In genomic region chr15:99862473-99862872, GRCm38 (mm10) we compare ENCODE assay signal across 23 mouse cellular contexts. TPM values are rescaled to one million over a fixed set of nuclear protein-coding genes. Genes with fewer than 3 reads are reported as not detected.
DNase-seq lines count a peak whose midpoint lies in the region; ATAC-seq lines count a peak whose summit lies in the region.
"Had no signal": no experiment of that assay in that cellular context is flagged by ENCODE, and none has a peak within 500 bp of the region (broad histone marks: within the 10 kb centered on the region; RNA-seq: fewer than 3 reads in every experiment).

No protein-coding gene starts in this region.

- H3K9ac ChIP-seq in kidney, embryonic 16.5 days (replicated peaks; ENCODE audit: low read length), result no peak overlapping the region
- H3K9ac ChIP-seq in intestine, embryonic 15.5 days, result no peak overlapping the region
- no peak overlapping the region for H3K9ac ChIP-seq in liver, embryonic 13.5 days
- no peak overlapping the region for H3K9ac ChIP-seq in stomach, embryonic 16.5 days (ENCODE audit: low read length)
- H3K9ac ChIP-seq: hindbrain, embryonic 13.5 days; limb, embryonic 15.5 days; neural tube, embryonic 13.5 days had no signal

- H3K36me3 ChIP-seq in kidney, embryonic 16.5 days (ENCODE audit: insufficient read depth, low read length), result no peaks in the 10 kb centered on the region
- H3K36me3 ChIP-seq in intestine, embryonic 15.5 days, result no peaks in the 10 kb centered on the region
- no peaks in the 10 kb centered on the region for H3K36me3 ChIP-seq in liver, embryonic 13.5 days
- H3K36me3 ChIP-seq in stomach, embryonic 16.5 days (ENCODE audit: control insufficient read depth, insufficient read depth, low read length), result no peaks in the 10 kb centered on the region
- H3K36me3 ChIP-seq: embryonic facial prominence, embryonic 10.5 days; heart, embryonic 13.5 days; limb, embryonic 15.5 days had no signal

- 0 out of 2 replicates have a peak overlapping the region, but pooled peaks have one; percentile 29 for H3K27ac ChIP-seq in kidney, embryonic 16.5 days (ENCODE audit: low read length)
- H3K27ac ChIP-seq in intestine, embryonic 15.5 days, result peak overlapping the region; percentile 61
- H3K27ac ChIP-seq in liver, embryonic 13.5 days, result peak overlapping the region; percentile 48
- peak overlapping the region; percentile 38 for H3K27ac ChIP-seq in stomach, embryonic 16.5 days (ENCODE audit: low read length)
- H3K27ac ChIP-seq: heart, adult 2 months; hindbrain, embryonic 13.5 days; limb, embryonic 15.5 days; neural tube, embryonic 13.5 days had no signal

- no peak overlapping the region for H3K4me3 ChIP-seq in kidney, embryonic 16.5 days (ENCODE audit: low read length)
- no peak overlapping the region for H3K4me3 ChIP-seq in intestine, embryonic 15.5 days (replicated peaks)
- H3K4me3 ChIP-seq in liver, embryonic 13.5 days (replicated peaks), result no peak overlapping the region
- no peak overlapping the region for H3K4me3 ChIP-seq in stomach, embryonic 16.5 days (replicated peaks; ENCODE audit: low read length)
- H3K4me3 ChIP-seq: embryonic facial prominence, embryonic 10.5 days; heart, adult 2 months; heart, embryonic 13.5 days; hindbrain, embryonic 13.5 days; limb, embryonic 15.5 days; midbrain, embryonic 10.5 days; myocyte; neural tube, embryonic 13.5 days had no signal

- peak overlapping the region; percentile 29; the same call in 1 of the 2 replicates for H3K4me2 ChIP-seq in kidney, embryonic 16.5 days (replicated peaks; ENCODE audit: low read depth, low read length)
- peak overlapping the region; percentile 11; the same call in 1 of the 2 replicates for H3K4me2 ChIP-seq in intestine, embryonic 15.5 days (replicated peaks)
- no peak overlapping the region for H3K4me2 ChIP-seq in liver, embryonic 13.5 days
- H3K4me2 ChIP-seq in stomach, embryonic 16.5 days (ENCODE audit: low read depth, low read length), result no peak overlapping the region
- H3K4me2 ChIP-seq: heart, embryonic 13.5 days; hindbrain, embryonic 13.5 days; limb, embryonic 15.5 days; neural tube, embryonic 13.5 days had no signal

- H3K27me3 ChIP-seq in kidney, embryonic 16.5 days (ENCODE audit: insufficient read depth, low read length), result no peaks in the 10 kb centered on the region
- H3K27me3 ChIP-seq in intestine, embryonic 15.5 days (replicated peaks), result no peaks in the 10 kb centered on the region
- peaks cover 9% of the 10 kb centered on the region for H3K27me3 ChIP-seq in liver, embryonic 13.5 days
- H3K27me3 ChIP-seq in stomach, embryonic 16.5 days (ENCODE audit: control insufficient read depth, insufficient read depth, low read length), result no peaks in the 10 kb centered on the region
- H3K27me3 ChIP-seq: heart, embryonic 13.5 days; hindbrain, embryonic 13.5 days; limb, embryonic 15.5 days; neural tube, embryonic 13.5 days had no signal

- H3K9me3 ChIP-seq in kidney, embryonic 16.5 days (ENCODE audit: low read length), result no peaks in the 10 kb centered on the region
- no peaks in the 10 kb centered on the region for H3K9me3 ChIP-seq in intestine, embryonic 15.5 days
- H3K9me3 ChIP-seq in liver, embryonic 13.5 days (replicated peaks), result no peaks in the 10 kb centered on the region
- no peaks in the 10 kb centered on the region for H3K9me3 ChIP-seq in stomach, embryonic 16.5 days (replicated peaks; ENCODE audit: control insufficient read depth, low read length)
- H3K9me3 ChIP-seq: embryonic facial prominence, embryonic 10.5 days; heart, embryonic 13.5 days; hindbrain, embryonic 13.5 days; limb, embryonic 15.5 days; midbrain, embryonic 10.5 days; neural tube, embryonic 13.5 days had no signal

- H3K4me1 ChIP-seq in kidney, embryonic 16.5 days (ENCODE audit: insufficient read depth, low read length), result peaks cover 39% of the 10 kb centered on the region
- H3K4me1 ChIP-seq in intestine, embryonic 15.5 days (replicated peaks), result peaks cover 32% of the 10 kb centered on the region
- peaks cover 22% of the 10 kb centered on the region; the same call in 1 of the 2 replicates for H3K4me1 ChIP-seq in liver, embryonic 13.5 days (replicated peaks)
- H3K4me1 ChIP-seq in stomach, embryonic 16.5 days (ENCODE audit: control insufficient read depth, insufficient read depth, low read length), result no peaks in the 10 kb centered on the region; the same call in 1 of the 2 replicates

- DNase-seq in kidney, postnatal 10 days, result no peak
- DNase-seq in liver, embryonic 13.5 days, result no peak
- no peak for DNase-seq in thymus, postnatal 10 days (ENCODE audit: low spot score in 2 of 2)
- no peak for DNase-seq in gastrocnemius, adult 18-20 months (ENCODE audit: low spot score)
- DNase-seq: cerebellum, adult 11-12 months; cerebellum, postnatal 10 days; gastrocnemius, postnatal 36 days; heart, adult 2 months; left cerebral cortex, postnatal 4 days; right cerebral cortex, adult 18-20 months; thymus, postnatal 25 days had no signal

- ATAC-seq in kidney, embryonic 16.5 days (ENCODE audit: low FRiP score, low TSS enrichment), result 0 out of 2 replicates have a peak, but pooled peaks have one; percentile 21
- peak; percentile 49 for ATAC-seq in intestine, embryonic 15.5 days
- no peak for ATAC-seq in liver, embryonic 13.5 days (ENCODE audit: low read depth)
- ATAC-seq in stomach, embryonic 16.5 days (ENCODE audit: insufficient read depth, low FRiP score), result peak; percentile 24; the same call in 1 of the 2 replicates
- ATAC-seq: inflammation-experienced regulatory T-cells, adult 6 months; midbrain, embryonic 16.5 days had no signal

- WGBS in kidney, embryonic 16.5 days, result 37% methylated on average over 11 of the region's 11 CpGs
- 35% methylated on average over 11 of the region's 11 CpGs for WGBS in intestine, embryonic 15.5 days
- 51% methylated on average over 11 of the region's 11 CpGs for WGBS in liver, embryonic 13.5 days (ENCODE audit: insufficient replicate concordance)
- 48% methylated on average over 11 of the region's 11 CpGs for WGBS in stomach, embryonic 16.5 days

RNA-seq across cellular contexts. Expression of gene Lima1, which starts 12.8 kb away (rescaled TPM):
- polyA plus RNA-seq in kidney, embryonic 16.5 days (2015; fragmentation: Nextera tagmentation; extraction: Ambion mirVana), result 54.7 and 62.1 TPM in 2 replicates
- polyA plus RNA-seq in intestine, embryonic 15.5 days (2015; fragmentation: Nextera tagmentation; extraction: Ambion mirVana), result 86.5 and 96.4 TPM in 2 replicates
- 7.8 and 12.0 TPM in 2 replicates for polyA plus RNA-seq in liver, embryonic 13.5 days (2015; fragmentation: Nextera tagmentation; extraction: Ambion mirVana)
- polyA plus RNA-seq in stomach, embryonic 16.5 days (2015; fragmentation: Nextera tagmentation; extraction: Ambion mirVana), result 89.4 and 95.8 TPM in 2 replicates
- total RNA-seq in gastrocnemius, adult 18-20 months (2021), result 10 to 100 TPM in 1 of 2 experiments, 1 to 10 TPM in 1; 5.6 to 11.2 TPM

Comparison
In these comparisons a context has a peak if more than half of its experiments do, and no peak if none do; other contexts are left out.
1. H3K4me2 ChIP-seq: peak in kidney, embryonic 16.5 days (single experiment) and intestine, embryonic 15.5 days (single experiment); none in liver, embryonic 13.5 days (single experiment) and stomach, embryonic 16.5 days (single experiment).
2. Peak in every context shown above with its lines, with median percentiles within 50 percentile points of each other: H3K27ac ChIP-seq.